Mouse (Mus musculus): ENCODE measurements at regions not wholly inside any gene's neighbourhood (a gene's known extent, or its start where the extent isn't known, plus 50 kb on each side); places are given as distances from the start of the nearest gene placed in this dataset.

DNA sequence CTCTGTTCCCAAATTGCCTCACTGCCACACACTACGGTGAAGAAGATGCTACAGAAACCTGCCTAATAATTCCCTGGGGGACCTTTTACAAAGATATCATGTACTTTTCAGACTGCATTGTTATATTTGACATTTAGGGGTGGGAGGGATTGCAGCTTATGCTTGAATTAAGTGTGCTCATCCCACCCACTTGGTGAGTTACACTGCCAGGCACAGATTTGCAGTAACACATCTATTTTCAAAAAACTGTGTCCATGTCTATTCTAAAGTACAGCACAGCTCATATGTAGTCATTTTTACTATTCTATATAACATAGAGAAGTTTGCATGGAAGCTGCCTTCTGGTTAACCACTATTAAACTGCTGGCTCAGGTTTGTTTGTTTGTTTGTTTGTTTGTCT lies 404.3 kb upstream of the Xrcc4 start:
- no peak for DNase-seq (ENCODE audit: low spot score)

- DNase-seq (ENCODE audit: low spot score), result no peak
These were observed 401.9 kb upstream of the Xrcc4 start for GRCm38 (mm10) chr13:90490991-90491951.

DNA sequence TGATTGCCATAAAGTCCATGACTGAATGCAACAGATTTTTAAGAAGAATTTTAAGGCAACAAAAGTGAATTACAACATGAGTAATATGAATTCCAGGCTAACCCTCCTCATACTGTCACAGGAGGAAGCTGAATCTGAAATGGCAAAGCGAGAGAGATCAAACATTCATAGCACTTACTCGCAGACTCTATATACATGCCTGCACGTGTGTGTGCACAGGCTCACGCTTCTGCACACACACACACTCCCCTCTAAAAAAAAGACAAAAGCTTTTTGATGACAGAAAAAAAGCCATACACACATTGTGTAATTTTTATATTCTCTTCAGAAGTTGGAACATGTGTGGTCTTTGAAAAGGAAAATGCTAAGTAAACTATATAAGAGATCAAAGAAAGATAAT lies 391.1 kb upstream of the Xrcc4 start:
- no peak for DNase-seq (ENCODE audit: low spot score)

- DNase-seq (ENCODE audit: low spot score), result no peak
These were observed 387.5 kb upstream of the Xrcc4 start for GRCm38 (mm10) chr13:90476880-90477279.

DNA sequence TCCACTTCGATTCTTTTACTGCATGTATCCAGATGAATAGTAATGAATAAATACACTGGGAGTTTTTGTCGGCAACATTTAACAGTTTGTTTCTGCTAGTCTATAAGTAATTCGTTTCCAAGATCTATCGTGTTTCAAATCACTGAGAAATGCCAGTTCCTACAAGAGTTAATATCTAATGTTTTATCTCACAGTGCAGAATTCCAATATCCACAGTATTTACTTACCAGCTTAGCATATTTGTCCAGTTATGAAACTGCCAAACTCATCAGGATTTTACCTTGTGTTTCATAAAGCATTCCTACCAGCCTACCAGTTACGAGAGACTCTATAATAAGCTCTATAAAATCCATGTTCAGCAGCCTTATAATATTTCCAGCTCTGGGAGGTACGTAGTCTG lies 385.1 kb upstream of the Xrcc4 start:
- DNase-seq (ENCODE audit: low spot score), result no peak

DNA sequence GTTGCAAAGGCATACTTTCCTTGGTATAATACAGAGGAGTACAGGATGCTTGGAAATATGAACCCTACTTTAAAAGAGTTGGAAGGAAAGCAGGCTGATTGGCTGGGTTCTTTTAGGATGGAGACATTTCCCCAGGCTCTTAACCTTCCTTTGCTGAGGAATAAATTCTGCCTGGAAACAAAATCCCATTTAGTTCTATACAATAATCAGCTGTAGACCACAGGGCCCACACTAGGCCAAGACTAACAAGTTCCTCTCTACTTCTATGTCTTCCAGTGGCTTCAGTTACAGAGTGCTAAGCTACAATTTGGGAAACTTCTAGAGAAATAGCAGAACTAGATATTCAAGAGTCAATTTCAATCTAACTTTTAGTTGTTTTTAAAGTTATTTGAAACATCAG lies 384.6 kb upstream of the Xrcc4 start:
- DNase-seq (ENCODE audit: low spot score), result no peak

DNA sequence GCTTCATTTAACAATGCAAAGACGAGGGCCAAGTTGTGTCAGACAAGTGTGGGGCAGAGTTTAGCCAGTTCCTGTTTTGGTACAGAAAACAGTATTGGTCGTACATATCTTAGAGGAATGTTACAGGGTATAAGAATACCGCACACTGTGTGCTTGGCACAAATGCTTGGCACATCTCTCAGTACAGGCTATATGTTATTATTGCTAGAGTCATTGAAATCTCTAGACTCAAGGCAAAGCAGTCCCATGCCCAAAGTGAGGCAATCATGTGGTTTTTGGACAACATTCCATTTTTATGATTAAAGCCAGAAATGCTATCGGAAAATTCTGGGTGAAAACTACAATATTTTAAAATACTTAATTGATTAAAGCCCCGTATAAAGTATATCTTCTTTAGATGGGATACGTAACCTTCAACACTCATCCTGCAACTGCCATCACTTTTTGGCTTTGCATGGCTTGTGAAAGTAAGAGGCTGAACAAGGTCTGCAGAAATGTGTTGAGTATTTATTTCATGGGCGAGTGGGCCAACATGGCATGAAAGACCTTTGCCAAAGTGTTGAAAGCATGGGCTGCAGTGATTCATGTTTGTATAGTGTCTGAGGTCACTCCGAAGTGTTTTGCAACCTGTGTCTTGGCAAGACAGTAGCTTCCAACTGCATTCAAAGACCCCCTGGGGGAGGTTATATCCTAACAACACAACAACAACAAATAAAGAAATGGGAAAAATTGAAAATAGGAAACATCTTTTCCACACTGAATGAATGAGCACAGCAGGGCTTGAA lies 383.8 kb upstream of the Xrcc4 start:
- no peak for DNase-seq (ENCODE audit: low spot score)

GRCm38 (mm10) chr13:90466096-90466495 lies 376.7 kb upstream of the Xrcc4 start:
- DNase-seq (ENCODE audit: low spot score), result no peak

DNA sequence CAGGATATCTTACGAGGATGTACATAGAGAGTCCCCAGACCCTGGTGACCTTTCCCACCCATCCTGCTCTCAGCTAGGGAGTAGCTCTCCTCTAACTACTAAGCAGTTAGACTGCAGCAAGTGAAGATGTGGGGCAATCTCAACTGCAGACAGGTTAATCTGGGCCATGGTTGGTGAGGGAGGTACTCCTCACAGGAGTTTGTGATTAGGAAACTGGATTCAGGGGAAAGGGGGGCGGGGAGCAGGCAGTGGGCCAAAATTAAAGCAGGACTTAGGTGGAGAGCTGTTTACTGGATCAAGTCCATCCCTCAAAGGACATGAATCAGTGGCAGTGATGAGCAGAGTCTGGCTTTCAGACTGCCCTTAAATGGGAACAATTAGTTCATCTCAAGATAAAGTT lies 374.6 kb upstream of the Xrcc4 start:
- peak; percentile 39 for DNase-seq (ENCODE audit: low spot score)

DNA sequence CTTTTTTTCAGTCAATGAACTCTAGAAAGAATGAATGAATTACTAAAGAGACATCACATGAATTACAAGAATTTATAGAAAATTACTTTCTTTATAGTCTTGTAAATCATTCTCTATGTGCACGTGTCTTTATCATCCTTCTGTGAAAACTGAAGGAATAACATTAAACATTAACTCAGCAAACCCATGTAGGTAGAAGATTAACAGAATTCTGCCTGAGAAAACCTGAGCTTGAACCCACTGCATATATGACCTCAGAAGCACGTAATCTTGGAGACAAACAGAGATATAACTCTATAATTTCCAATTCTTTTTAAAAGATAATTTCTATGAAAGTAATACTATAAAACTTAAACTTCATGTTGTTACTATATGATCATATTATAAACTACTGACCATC lies 374.0 kb upstream of the Xrcc4 start:
- no peak for DNase-seq (ENCODE audit: low spot score)

DNA sequence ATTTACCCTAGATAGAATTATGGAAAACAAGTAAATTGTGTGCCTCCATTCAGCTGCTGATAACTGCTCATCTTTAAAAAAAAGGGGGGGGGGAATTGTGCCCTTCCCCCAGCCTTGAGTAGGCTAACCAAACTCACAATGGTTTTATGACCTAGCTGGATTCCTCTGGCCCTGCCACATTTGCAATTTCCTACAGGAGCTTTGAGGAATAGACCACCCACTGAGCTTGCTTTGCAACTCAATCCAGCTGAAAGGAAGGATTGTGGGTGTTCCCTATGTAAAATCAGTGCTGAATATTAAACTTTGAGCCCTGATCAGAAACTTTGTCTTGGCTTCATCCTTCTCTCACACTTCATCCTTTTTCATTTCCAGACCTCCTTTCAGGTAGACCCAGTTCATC lies 365.2 kb upstream of the Xrcc4 start:
- no peak for DNase-seq (ENCODE audit: low spot score)

DNA sequence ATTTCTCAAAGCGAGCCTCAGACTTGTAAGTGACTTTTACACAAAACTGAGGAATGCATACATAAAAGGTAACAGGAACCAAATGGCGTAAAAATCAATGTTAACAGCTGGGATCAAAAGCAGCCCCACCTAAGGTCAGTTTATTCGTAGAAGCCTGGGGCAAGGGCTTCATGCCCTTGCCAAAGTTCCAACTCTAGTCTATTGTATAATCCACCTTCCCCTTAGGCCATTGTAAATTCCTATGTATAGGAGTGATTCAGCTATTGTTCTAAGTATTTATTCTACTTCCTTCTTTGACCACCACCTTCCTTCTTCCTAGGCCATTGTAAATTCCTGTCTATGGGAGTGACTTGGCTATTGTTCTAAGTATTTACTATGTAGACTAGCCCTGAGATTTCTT lies 337.5 kb upstream of the Xrcc4 start:
- DNase-seq (ENCODE audit: low spot score), result no peak

DNA sequence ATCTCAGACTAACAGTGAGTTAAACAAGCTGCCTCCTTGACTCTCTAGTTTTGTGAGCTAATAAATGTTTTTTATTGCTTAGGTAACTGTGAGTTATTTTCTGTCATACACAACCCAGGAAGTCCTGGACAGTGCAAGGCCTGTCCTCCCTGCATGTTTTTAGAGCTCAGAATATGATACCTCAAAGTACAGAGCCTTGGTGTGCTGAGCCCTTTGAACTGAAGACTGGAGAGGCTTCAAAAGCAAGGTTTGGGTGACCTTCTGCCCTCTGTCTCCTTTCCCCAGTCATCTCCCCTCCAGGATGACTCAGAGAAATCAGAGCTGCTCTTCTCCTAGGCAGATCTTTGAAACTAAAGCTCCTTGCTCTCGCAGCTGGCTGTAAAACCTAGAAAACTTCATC lies 336.0 kb upstream of the Xrcc4 start:
- DNase-seq (ENCODE audit: low spot score), result no peak

DNA sequence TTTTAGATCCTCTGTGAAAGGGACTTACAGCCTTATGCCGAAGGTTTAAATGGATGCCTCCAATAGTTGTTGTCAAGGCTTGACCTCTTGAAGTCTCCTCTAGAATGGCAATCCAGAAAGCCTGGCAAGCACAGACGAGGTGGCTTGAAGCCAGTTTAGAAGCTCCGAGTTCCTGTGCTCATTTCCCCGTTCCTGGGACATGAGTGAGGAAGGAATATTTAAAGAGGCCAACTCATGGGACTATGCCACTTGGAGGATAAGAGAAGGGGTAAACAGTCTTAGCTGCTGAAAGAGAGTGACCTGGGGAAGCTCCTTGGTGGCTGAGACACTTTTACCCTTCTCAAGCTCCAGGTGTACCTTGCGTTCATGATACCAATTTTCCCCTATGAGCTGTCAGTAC lies 335.1 kb upstream of the Xrcc4 start:
- DNase-seq (ENCODE audit: low spot score), result no peak

DNA sequence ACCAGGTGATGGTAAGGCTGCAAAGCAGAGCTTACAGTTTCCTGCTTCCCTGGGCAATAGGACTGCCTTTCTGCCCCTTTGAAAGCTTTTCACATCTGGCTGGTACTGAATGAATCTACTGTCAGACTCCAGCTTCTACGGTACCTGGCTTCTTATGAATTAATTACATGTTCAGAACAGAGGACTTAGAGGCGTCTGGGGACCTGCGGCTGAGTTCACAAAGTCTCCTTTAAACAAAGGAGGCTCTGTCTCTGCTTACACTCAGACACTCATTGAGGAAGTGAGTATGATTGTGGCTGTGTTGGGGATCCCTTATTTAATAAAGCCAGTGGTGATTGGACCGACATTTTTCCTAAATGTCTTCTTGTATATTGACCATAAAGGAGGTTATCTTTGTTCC lies 331.6 kb upstream of the Xrcc4 start:
- no peak for DNase-seq (ENCODE audit: low spot score)

DNA sequence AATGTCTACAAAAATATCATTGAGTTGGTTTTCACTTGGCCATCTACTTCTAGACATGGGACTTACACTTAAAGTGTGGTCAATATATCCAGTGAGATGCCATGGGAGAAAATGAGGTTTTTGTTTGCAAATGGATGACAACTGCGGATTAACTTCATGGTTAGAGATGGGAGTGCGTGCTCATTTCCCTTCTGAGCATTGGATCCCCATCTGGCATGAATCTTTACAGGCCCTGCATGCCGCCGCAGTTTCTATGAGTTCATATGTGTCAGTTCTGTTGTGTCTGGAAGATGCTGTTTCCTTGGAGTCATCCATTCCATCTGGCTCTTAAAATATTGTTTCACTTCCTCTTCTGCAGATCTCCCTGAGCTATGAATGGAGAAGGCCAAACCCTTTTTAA lies 315.0 kb upstream of the Xrcc4 start:
- no peak for DNase-seq (ENCODE audit: low spot score)

DNA sequence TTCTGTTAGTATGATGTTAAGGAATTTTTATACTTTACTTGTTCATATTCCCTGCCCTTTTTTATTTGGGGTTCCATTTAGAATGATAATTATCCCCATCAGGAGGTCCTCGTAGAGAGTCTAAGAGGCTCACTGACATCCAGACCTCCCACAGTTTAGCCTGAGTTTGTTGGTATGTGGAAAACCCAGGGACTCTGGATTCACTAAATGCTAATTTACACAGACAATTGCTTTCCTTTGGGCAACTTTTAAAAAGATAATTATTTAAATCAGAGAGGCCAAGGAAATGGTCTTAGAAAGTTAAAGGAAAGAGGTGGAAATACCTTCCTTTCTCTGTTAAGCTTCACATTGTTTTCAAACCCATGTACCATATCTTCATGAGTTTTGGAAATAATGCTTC lies 312.7 kb upstream of the Xrcc4 start:
- DNase-seq (ENCODE audit: low spot score), result no peak

DNA sequence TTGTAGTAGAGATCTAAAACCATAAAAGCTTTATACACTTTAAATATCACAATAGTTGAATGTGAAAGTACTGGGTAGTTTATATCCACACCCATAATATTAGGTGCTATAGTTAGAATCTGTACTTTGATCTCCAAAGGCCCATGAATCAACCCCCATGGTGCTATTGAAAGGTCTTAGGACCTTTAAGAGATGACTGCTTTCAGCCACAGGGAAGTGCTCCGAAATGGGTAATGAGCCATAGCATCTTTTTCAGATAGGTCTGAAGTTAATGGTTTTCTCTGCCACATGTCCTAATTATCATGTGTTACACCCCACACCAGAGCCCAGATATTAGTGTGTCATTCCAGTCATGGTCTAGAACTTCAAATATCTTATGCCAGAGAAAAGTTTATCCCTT lies 312.1 kb upstream of the Xrcc4 start:
- no peak for DNase-seq (ENCODE audit: low spot score)

GRCm38 (mm10) chr13:90395274-90396023 lies 306.0 kb upstream of the Xrcc4 start:
- DNase-seq (ENCODE audit: low spot score), result no peak

GRCm38 (mm10) chr13:90394815-90395241 lies 305.4 kb upstream of the Xrcc4 start:
- peak; percentile 54 for DNase-seq (ENCODE audit: low spot score)

DNA sequence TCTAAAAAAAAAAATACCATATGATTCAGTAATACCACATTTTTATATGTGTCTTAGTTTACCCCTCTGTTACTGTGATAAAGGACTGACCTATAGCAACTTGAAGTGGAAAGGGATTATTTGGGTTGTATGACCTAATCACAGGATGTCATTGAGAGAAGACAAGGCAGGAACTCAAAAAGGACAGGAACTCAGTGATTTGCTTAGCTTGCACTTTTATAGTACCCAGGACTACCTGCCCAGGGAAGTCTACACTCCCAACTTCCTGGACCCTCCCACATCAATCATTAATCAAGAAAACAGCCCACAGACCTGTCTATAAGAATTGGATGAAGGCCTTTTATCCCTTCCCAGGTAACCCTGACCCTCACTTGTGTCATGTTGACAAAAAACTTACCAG lies 303.0 kb upstream of the Xrcc4 start:
- no peak for DNase-seq (ENCODE audit: low spot score)

DNA sequence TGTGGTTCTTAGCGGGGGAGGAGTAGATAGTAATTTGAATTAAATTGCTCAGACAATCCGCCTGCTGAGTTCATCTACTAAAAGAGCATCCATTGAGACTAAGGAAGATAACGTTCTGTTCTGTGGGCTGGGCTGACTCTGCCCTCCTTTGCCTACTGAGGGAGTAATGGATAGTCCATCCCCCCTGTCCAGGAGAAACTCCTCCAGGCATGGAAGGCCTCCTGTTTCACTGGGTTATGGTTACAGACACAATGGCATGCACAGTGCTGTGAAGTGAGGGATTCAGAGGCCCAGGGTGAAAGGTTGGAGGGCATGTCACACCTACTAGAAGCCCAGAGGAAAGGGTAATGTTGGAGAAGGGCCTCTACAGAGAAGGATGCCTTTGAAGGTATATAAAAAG lies 287.2 kb upstream of the Xrcc4 start:
- no peak for DNase-seq (ENCODE audit: low spot score)

GRCm38 (mm10) chr13:90376207-90376606 lies 286.8 kb upstream of the Xrcc4 start:
- DNase-seq (ENCODE audit: low spot score), result no peak

Measured in testis, postnatal 14 days (tissue).